Mouse (Mus musculus): ENCODE results near the gene Aimp1. TPM values are rescaled to one million over a fixed set of nuclear protein-coding genes. Genes with fewer than 3 reads are reported as not detected.

The Aimp1 gene
- polyA plus RNA-seq, 2 experiments from 2014 or later, result 91.6 to 94.6 TPM

Other genes with a start within 250 kb of the Aimp1 start
- gene Gimd1, start 54.5 kb downstream of the Aimp1 start, polyA plus RNA-seq (2017; shearing (Covaris generic)), result under 1 TPM in 1 of 2 experiments, not detected in 1; 0.26 TPM
- 10 to 100 TPM; 37.0 to 44.4 TPM for gene Tbck, start 226 bp downstream of the Aimp1 start, polyA plus RNA-seq (2017; shearing (Covaris generic))

All from CD4-positive, CD25-positive, alpha-beta regulatory T cell, adult 4 months (primary cell).